Mouse (Mus musculus): ENCODE data around the gene Pacrg. TPM values are rescaled to one million over a fixed set of nuclear protein-coding genes. Genes with fewer than 3 reads are reported as not detected.

The Pacrg gene
- total and polyA plus RNA-seq, 3 experiments, result not detected

DNA sequence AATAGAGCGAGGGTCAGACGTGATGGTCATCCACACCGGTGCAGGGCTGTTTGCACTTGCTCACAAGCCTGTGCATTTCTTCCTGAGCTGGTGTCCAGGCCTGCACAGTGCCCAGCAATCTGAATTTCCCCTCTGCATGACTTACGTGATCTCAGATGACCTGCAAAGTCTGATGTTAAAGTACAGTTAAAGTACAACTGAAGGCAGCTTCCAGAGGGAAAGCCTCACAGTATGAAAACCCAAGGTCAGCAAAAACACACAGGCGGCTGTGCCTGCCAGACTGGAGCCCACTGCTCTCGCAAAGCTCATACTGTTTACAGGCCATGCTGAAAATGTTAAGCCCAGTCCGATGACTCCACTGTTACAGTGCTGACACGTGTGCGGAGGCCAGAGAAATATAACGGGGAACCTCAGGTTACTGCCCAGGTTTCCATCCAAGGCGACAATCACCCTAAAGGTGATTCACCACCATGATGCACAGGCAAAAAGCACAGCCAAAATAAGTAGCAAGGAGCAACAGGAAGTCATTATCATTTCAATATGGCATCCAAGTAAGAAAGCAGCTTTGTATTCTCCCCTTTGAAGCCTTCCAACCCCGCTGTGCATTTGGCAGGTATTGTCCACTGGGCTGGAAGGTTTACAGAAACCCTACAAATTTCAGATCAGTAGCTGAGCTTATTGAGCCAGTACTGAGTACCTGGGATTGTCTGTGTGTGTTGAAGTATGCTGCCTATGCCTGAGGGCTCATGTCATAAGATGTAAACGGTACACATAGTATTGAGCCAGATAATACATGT is 213.6 kb downstream of the Pacrg start:
- no peak overlapping the region for H3K27ac ChIP-seq (ENCODE audit: control insufficient read depth, low read depth, low read length)
- H3K9ac ChIP-seq (ENCODE audit: control insufficient read depth, low read depth, low read length, poor library complexity, severe bottlenecking), result no peak overlapping the region
- H3K4me1 ChIP-seq (ENCODE audit: control insufficient read depth in 1 of 2, insufficient read depth in 2 of 2, low read length in 2 of 2), result no peaks in the 10 kb centered on the region
- TF ChIP-seq E2F4 (IDR thresholded peaks at IDR 0.05; ENCODE audit: borderline replicate concordance, low read depth, low read length) (no peak), GATA1 (IDR thresholded peaks at IDR 0.05; ENCODE audit: low read depth, low read length) (no peak), POLR2A (IDR thresholded peaks at IDR 0.05; ENCODE audit: control insufficient read depth in 1 of 2, insufficient read depth in 1 of 2, low read depth in 1 of 2, low read length in 2 of 2, poor library complexity in 1 of 2) (no peak), CHD2 (IDR thresholded peaks at IDR 0.05; ENCODE audit: low read length) (no peak), MYB (IDR thresholded peaks at IDR 0.05; ENCODE audit: low read depth, low read length) (no peak), NRF1 (IDR thresholded peaks at IDR 0.05; ENCODE audit: insufficient read depth, low read depth, low read length, poor library complexity, severe bottlenecking) (no peak), TCF12 (IDR thresholded peaks at IDR 0.05; ENCODE audit: low read depth, low read length) (no peak), KAT2A (conservative IDR thresholded peaks at IDR 0.05; ENCODE audit: low read depth, low read length) (no peak), ZKSCAN1 (IDR thresholded peaks at IDR 0.05; ENCODE audit: low read depth, low read length) (no peak), RCOR1 (IDR thresholded peaks at IDR 0.05; ENCODE audit: low read depth, low read length) (no peak), POLR2AphosphoS2 (IDR thresholded peaks at IDR 0.05; ENCODE audit: low read length) (no peak), POLR2AphosphoS5 (IDR thresholded peaks at IDR 0.05; ENCODE audit: borderline replicate concordance, low read depth, low read length) (no peak)
- no peak for DNase-seq (ENCODE audit: low read depth, low spot score)
- no peaks in the 10 kb centered on the region for H3K36me3 ChIP-seq (ENCODE audit: control insufficient read depth in 1 of 2, insufficient read depth in 2 of 2, low read length in 2 of 2)
- no peaks in the 10 kb centered on the region for H3K27me3 ChIP-seq (ENCODE audit: control insufficient read depth in 1 of 2, insufficient read depth in 2 of 2, low read length in 2 of 2)
- H3K4me3 ChIP-seq (ENCODE audit: control insufficient read depth in 1 of 2, insufficient read depth in 1 of 2, low read depth in 2 of 2, low read length in 2 of 2), result no peak overlapping the region
- no peaks in the 10 kb centered on the region for H3K79me2 ChIP-seq (ENCODE audit: control insufficient read depth, insufficient read depth, low read length, poor library complexity)
- no peaks in the 10 kb centered on the region for H3K9me3 ChIP-seq (replicated peaks; ENCODE audit: insufficient read depth, low read length)

GRCm38 (mm10) chr17:10624699-10625424 is 215.2 kb downstream of the Pacrg start:
- no peak overlapping the region for H3K9ac ChIP-seq (ENCODE audit: control insufficient read depth, low read depth, low read length, poor library complexity, severe bottlenecking)
- H3K4me1 ChIP-seq (ENCODE audit: control insufficient read depth in 1 of 2, insufficient read depth in 2 of 2, low read length in 2 of 2), result no peaks in the 10 kb centered on the region
- DNase-seq (ENCODE audit: low read depth, low spot score), result no peak
- no peaks in the 10 kb centered on the region for H3K27me3 ChIP-seq (ENCODE audit: control insufficient read depth in 1 of 2, insufficient read depth in 2 of 2, low read length in 2 of 2)
- no peak overlapping the region for H3K27ac ChIP-seq (ENCODE audit: control insufficient read depth, low read depth, low read length)
- H3K4me3 ChIP-seq (ENCODE audit: control insufficient read depth in 1 of 2, insufficient read depth in 1 of 2, low read depth in 2 of 2, low read length in 2 of 2), result no peak overlapping the region
- no peak for TF ChIP-seq ZMIZ1 (IDR thresholded peaks at IDR 0.05; ENCODE audit: low read depth, low read length)
- TF ChIP-seq ZKSCAN1 (IDR thresholded peaks at IDR 0.05; ENCODE audit: low read depth, low read length), result no peak
- TF ChIP-seq RAD21 (IDR thresholded peaks at IDR 0.05; ENCODE audit: low read depth, low read length), result no peak
- no peak for TF ChIP-seq TAL1 (IDR thresholded peaks at IDR 0.05; ENCODE audit: low read length)
- TF ChIP-seq BHLHE40 (IDR thresholded peaks at IDR 0.05; ENCODE audit: borderline replicate concordance, low read depth, low read length), result no peak
- TF ChIP-seq TBP (IDR thresholded peaks at IDR 0.05; ENCODE audit: low read depth, low read length), result no peak
- H3K79me2 ChIP-seq (ENCODE audit: control insufficient read depth, insufficient read depth, low read length, poor library complexity), result no peaks in the 10 kb centered on the region
- H3K36me3 ChIP-seq (ENCODE audit: control insufficient read depth in 1 of 2, insufficient read depth in 2 of 2, low read length in 2 of 2), result no peaks in the 10 kb centered on the region
- H3K9me3 ChIP-seq (replicated peaks; ENCODE audit: insufficient read depth, low read length), result no peaks in the 10 kb centered on the region

Data from MEL (cell line).